Mouse (Mus musculus) limb, embryonic 14.5 days (tissue): ENCODE measurements at regions not wholly inside any gene's neighbourhood (a gene's known extent, or its start where the extent isn't known, plus 50 kb on each side); places are given as distances from the start of the nearest gene placed in this dataset.
A peak's percentile ranks its signal among the peaks of the same experiment; 100 is the strongest.
"Not testable (repeated sequence)": the region's sequence is repeated elsewhere in the genome, so short reads cannot be mapped to it uniquely, and the experiment has no call there.

Experiments
- ATAC-seq: fragments of 200-750 bp; cut with Nextera tagmentation; 2 replicates; pipeline ENCODE4 v1.8.0; 2017; ENCODE audit warnings: low read depth, moderate number of reproducible peaks, moderate TSS enrichment; ENCODE audit not compliant: low FRiP score
- DNase-seq: peaks from one replicate; pipeline ENCODE4 v3.0.0-alpha.2; 2015; ENCODE audit warnings: low spot score
- H3K27ac ChIP-seq: fragments of 300-500 bp; sonication (generic); replicated peaks from 2 replicates; pipeline ENCODE4 v1.5.1; 2014; ENCODE audit warnings: low read depth, mild to moderate bottlenecking, low read length, moderate library complexity, mixed read lengths
- H3K27me3 ChIP-seq: fragments of 300-500 bp; sonication (generic); 2 replicates; pipeline ENCODE4 v1.6.1; 2014; ENCODE audit warnings: low read length, mixed read lengths; ENCODE audit not compliant: control insufficient read depth, insufficient read depth
- H3K36me3 ChIP-seq: fragments of 300-500 bp; sonication (generic); 2 replicates; pipeline ENCODE4 v1.6.1; 2014; ENCODE audit warnings: mild to moderate bottlenecking, low read length, moderate library complexity, mixed read lengths; ENCODE audit not compliant: control insufficient read depth, insufficient read depth
- H3K4me1 ChIP-seq: fragments of 300-500 bp; sonication (generic); 2 replicates; pipeline ENCODE4 v1.6.1; 2014; ENCODE audit warnings: antibody characterized with exemption, low read length, mixed read lengths; ENCODE audit not compliant: control insufficient read depth, insufficient read depth
- H3K4me2 ChIP-seq: fragments of 300-500 bp; sonication (generic); replicated peaks from 2 replicates; pipeline ENCODE4 v1.6.1; 2014; ENCODE audit warnings: low read depth, mild to moderate bottlenecking, low read length, moderate library complexity; ENCODE audit not compliant: severe bottlenecking
- H3K4me3 ChIP-seq: fragments of 300-500 bp; sonication (generic); replicated peaks from 2 replicates; pipeline ENCODE4 v1.5.1; 2014; ENCODE audit warnings: low read length
- H3K9ac ChIP-seq: fragments of 300-500 bp; sonication (generic); 2 replicates; pipeline ENCODE4 v1.6.1; 2014; ENCODE audit warnings: mild to moderate bottlenecking, low read depth, low read length, moderate library complexity; ENCODE audit not compliant: severe bottlenecking
- H3K9me3 ChIP-seq: fragments of 300-500 bp; sonication (generic); 2 replicates; pipeline ENCODE4 v1.6.1; 2016; ENCODE audit warnings: low read length; ENCODE audit not compliant: control insufficient read depth
- POLR2A ChIP-seq: fragments of 200-500 bp; IDR thresholded peaks from 2 replicates; pipeline ENCODE4 v1.8.0; 2012; ENCODE audit warnings: inconsistent platforms, mild to moderate bottlenecking, moderate library complexity, borderline replicate concordance; ENCODE audit not compliant: insufficient read depth, insufficient read length; ENCODE audit errors: extremely low read depth
- WGBS: fragments of 180-500 bp; shearing (Covaris S2); extraction: QIAGEN DNeasy Blood & Tissue Kit; methylation state at CpG from one replicate; pipeline ENCODE4 v1.1.7; 2014; 5-methylcytosine and 5-hydroxymethylcytosine counted together

- H3K9ac ChIP-seq, result no peak overlapping the region
- TF ChIP-seq POLR2A, result no peak
- no peak for DNase-seq
- no peaks in the 10 kb centered on the region for H3K27me3 ChIP-seq
- WGBS, result 91% methylated on average over 9 of the region's 9 CpGs
- H3K9me3 ChIP-seq, result no peaks in the 10 kb centered on the region
- no peak overlapping the region for H3K27ac ChIP-seq
- H3K4me2 ChIP-seq, result no peak overlapping the region
- ATAC-seq, result no peak
- H3K36me3 ChIP-seq, result no peaks in the 10 kb centered on the region
- 0 out of 2 replicates have a peak, but pooled peaks cover under 1% of the 10 kb centered on the region for H3K4me1 ChIP-seq
- H3K4me3 ChIP-seq, result no peak overlapping the region
These were observed 79.1 kb upstream of the Adgrl2 start for GRCm38 (mm10) chr3:149069436-149069835.

DNA sequence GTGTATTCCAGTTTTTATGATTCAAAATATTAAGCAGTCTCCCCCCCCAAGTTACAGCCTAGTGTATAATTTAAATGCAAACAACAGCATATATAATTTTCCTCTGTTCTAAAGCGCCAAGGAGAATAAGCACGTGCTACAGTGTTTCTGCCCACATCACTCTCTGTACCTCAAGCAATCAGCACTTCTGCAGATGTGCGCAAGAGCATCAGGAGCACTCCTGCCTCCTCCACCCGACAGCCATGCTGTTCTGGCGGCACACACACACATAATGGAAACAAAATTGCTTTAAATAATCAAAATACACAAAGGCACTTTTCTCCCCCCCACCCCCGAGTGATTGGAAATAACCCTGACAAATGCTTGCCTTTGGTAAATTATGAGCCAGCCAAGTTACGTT lies 78.5 kb upstream of the Adgrl2 start:
- H3K4me2 ChIP-seq, result no peak overlapping the region
- WGBS, result 57% methylated on average over 7 of the region's 7 CpGs
- DNase-seq (no peak), ATAC-seq (no peak)
- no peak overlapping the region for H3K9ac ChIP-seq
- no peak for TF ChIP-seq POLR2A
- H3K27me3 ChIP-seq, result no peaks in the 10 kb centered on the region
- no peak overlapping the region for H3K27ac ChIP-seq
- H3K36me3 ChIP-seq, result no peaks in the 10 kb centered on the region
- H3K9me3 ChIP-seq, result no peaks in the 10 kb centered on the region
- no peak overlapping the region for H3K4me3 ChIP-seq
- H3K4me1 ChIP-seq, result no peaks in the 10 kb centered on the region

DNA sequence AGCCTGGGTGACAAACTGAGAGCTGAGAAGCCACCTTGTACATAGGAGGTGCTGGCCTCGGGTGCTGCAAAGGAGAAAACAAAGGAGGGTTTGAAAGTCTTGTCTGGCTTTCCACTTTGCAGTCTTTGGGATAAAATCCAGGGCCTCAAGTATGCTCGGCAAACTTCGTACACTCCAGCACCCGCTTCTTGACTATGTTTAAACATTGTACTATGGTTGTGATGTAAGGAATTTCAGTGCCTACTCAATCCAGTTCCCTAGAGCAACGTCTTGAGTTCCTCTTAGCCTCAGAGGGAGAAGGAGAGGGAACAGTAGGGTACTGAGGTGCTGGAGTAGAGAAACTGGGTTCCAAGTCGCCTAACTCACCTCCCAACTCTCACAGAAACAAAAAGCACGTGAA lies 77.4 kb upstream of the Adgrl2 start:
- DNase-seq, result no peak
- Histone ChIP-seq H3K9ac (no peak overlapping the region), H3K4me1 (no peaks in the 10 kb centered on the region), H3K4me2 (no peak overlapping the region), H3K4me3 (no peak overlapping the region), H3K9me3 (no peaks in the 10 kb centered on the region), H3K36me3 (no peaks in the 10 kb centered on the region), H3K27ac (no peak overlapping the region), H3K27me3 (no peaks in the 10 kb centered on the region)
- no peak for TF ChIP-seq POLR2A
- no peak for ATAC-seq
- WGBS, result 73% methylated on average over 7 of the region's 7 CpGs

DNA sequence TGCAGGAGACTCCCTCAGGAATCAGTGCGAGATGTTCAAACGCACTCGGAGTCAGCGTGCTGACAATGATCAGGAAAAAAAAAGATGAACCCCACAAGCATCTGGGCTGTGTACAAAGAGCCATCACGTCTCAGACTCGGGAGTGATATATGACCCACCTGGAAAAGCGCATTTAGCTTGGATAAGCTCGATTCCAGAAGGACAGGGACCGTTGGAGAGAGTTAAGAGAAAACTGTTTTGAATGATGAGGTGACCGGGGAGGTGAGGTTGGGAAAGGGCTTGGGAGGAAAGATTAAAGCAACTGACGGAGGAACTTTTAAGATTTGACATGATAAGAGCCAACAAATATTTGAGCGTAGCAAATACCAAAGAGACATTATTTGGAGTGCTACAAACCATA lies 64.7 kb upstream of the Adgrl2 start:
- 30% methylated on average over 12 of the region's 12 CpGs for WGBS
- H3K4me2 ChIP-seq, result no peak overlapping the region
- no peaks in the 10 kb centered on the region for H3K4me1 ChIP-seq
- H3K9ac ChIP-seq, result no peak overlapping the region
- H3K27ac ChIP-seq, result no peak overlapping the region
- H3K27me3 ChIP-seq, result no peaks in the 10 kb centered on the region
- no peaks in the 10 kb centered on the region for H3K36me3 ChIP-seq
- DNase-seq (peak; percentile 21), ATAC-seq (no peak)
- 0 out of 2 replicates have a peak, but pooled peaks cover 3% of the 10 kb centered on the region for H3K9me3 ChIP-seq
- no peak for TF ChIP-seq POLR2A
- no peak overlapping the region for H3K4me3 ChIP-seq

DNA sequence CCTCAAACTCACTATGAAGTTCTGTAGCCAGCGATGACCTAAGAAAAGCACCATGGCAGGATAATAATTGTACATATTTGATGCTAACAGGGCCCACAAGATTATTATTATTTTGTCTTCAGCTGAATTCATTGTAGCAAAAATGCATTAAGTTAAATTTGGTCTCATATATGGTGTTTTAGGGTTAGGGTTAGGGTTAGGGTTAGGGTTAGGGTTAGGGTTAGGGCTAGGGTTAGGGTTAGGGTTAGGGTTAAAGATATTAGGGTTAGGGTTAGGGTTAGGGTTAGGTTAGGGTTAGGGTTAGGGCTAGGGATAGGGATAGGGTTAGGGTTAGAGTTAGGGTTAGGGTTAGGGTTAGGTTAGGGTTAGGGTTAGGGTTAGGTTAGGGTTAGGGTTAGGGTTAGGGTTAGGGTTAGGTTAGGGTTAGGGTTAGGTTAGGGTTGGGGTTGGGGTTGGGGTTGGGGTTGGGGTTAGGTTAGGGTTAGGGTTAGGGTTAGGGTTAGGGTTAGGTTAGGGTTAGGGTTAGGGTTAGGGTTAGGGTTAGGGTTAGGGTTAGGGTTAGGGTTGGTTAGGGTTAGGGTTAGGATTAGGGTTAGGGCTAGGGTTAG lies 62.0 kb upstream of the Adgrl2 start:
- not testable (repeated sequence) for H3K36me3 ChIP-seq, H3K9ac ChIP-seq, DNase-seq, H3K9me3 ChIP-seq, H3K4me3 ChIP-seq, H3K27ac ChIP-seq, H3K27me3 ChIP-seq, H3K4me2 ChIP-seq, H3K4me1 ChIP-seq
- 94% methylated on average over 1 of the region's 1 CpGs for WGBS
- peak; percentile 47; the same call in 1 of the 2 replicates for ATAC-seq

- ATAC-seq, result no peak
- Histone ChIP-seq H3K9me3 (no peaks in the 10 kb centered on the region), H3K9ac (no peak overlapping the region), H3K27ac (no peak overlapping the region), H3K4me3 (no peak overlapping the region), H3K4me2 (no peak overlapping the region), H3K36me3 (no peaks in the 10 kb centered on the region), H3K27me3 (no peaks in the 10 kb centered on the region), H3K4me1 (peaks cover 13% of the 10 kb centered on the region)
- no peak for TF ChIP-seq POLR2A
- DNase-seq, result no peak
- WGBS, result 69% methylated on average over 4 of the region's 5 CpGs
These were observed 55.0 kb upstream of the Adgrl2 start for GRCm38 (mm10) chr3:149045343-149045742.
